Mouse (Mus musculus): ENCODE data around the gene Hoxb6. TPM values are rescaled to one million over a fixed set of nuclear protein-coding genes. Genes with fewer than 3 reads are reported as not detected.

Gene Hoxb6
- polyA plus RNA-seq, 1 experiment from 2014 or later = 5.7 TPM

GRCm38 (mm10) chr11:96284041-96284749 is 8.1 kb upstream of the Hoxb6 start:
- no peaks in the 10 kb centered on the region for H3K36me3 ChIP-seq (ENCODE audit: control insufficient read depth, insufficient read depth)
- H3K9ac ChIP-seq (ENCODE audit: low read depth, low read length) = peak overlapping the region; percentile 42
- H3K27ac ChIP-seq (ENCODE audit: low read depth, low read length) = peak overlapping the region; percentile 65
- H3K9me3 ChIP-seq (ENCODE audit: control insufficient read depth) = no peaks in the 10 kb centered on the region
- H3K27me3 ChIP-seq (replicated peaks; ENCODE audit: control insufficient read depth, insufficient read depth, low read length) = peaks cover 70% of the 10 kb centered on the region
- WGBS = under 1% methylated on average over 45 of the region's 49 CpGs
- TF ChIP-seq CTCF (IDR thresholded peaks at IDR 0.05; ENCODE audit: low read depth) = peak; percentile 49
- H3K4me2 ChIP-seq (replicated peaks; ENCODE audit: low read depth) = peak overlapping the region; percentile 75
- ATAC-seq = 0 out of 2 replicates have a peak, but pooled peaks have one; percentile 26
- H3K4me3 ChIP-seq (ENCODE audit: low read depth, low read length) = peak overlapping the region; percentile 50
- H3K4me1 ChIP-seq (replicated peaks; ENCODE audit: control insufficient read depth, insufficient read depth, low read length) = no peaks in the 10 kb centered on the region

GRCm38 (mm10) chr11:96284774-96285734 is 7.2 kb upstream of the Hoxb6 start:
- Histone ChIP-seq H3K4me1 (replicated peaks; ENCODE audit: control insufficient read depth, insufficient read depth, low read length) (no peaks in the 10 kb centered on the region), H3K27ac (ENCODE audit: low read depth, low read length) (peak overlapping the region; percentile 65), H3K9me3 (ENCODE audit: control insufficient read depth) (no peaks in the 10 kb centered on the region), H3K27me3 (replicated peaks; ENCODE audit: control insufficient read depth, insufficient read depth, low read length) (peaks cover 66% of the 10 kb centered on the region), H3K9ac (ENCODE audit: low read depth, low read length) (peak overlapping the region; percentile 42; the same call in 1 of the 2 replicates), H3K4me2 (replicated peaks; ENCODE audit: low read depth) (peak overlapping the region; percentile 75), H3K36me3 (ENCODE audit: control insufficient read depth, insufficient read depth) (no peaks in the 10 kb centered on the region), H3K4me3 (ENCODE audit: low read depth, low read length) (peak overlapping the region; percentile 50)
- no peak for ATAC-seq
- 2% methylated on average over 31 of the region's 37 CpGs for WGBS
- no peak for TF ChIP-seq CTCF (IDR thresholded peaks at IDR 0.05; ENCODE audit: low read depth)

- Histone ChIP-seq H3K4me3 (ENCODE audit: low read depth, low read length) (peak within 1 kb of the TSS; percentile 50), H3K9me3 (ENCODE audit: control insufficient read depth) (no peaks in the 10 kb centered on the region), H3K4me2 (replicated peaks; ENCODE audit: low read depth) (peak within 1 kb of the TSS; percentile 75), H3K4me1 (replicated peaks; ENCODE audit: control insufficient read depth, insufficient read depth, low read length) (no peaks in the 10 kb centered on the region), H3K27ac (ENCODE audit: low read depth, low read length) (peak within 1 kb of the TSS; percentile 65), H3K9ac (ENCODE audit: low read depth, low read length) (peak within 1 kb of the TSS; percentile 58), H3K36me3 (ENCODE audit: control insufficient read depth, insufficient read depth) (no peaks in the 10 kb centered on the region), H3K27me3 (replicated peaks; ENCODE audit: control insufficient read depth, insufficient read depth, low read length) (peaks cover 61% of the 10 kb centered on the region)
- WGBS = 2% methylated on average over 43 of the region's 43 CpGs
- no peak for TF ChIP-seq CTCF (IDR thresholded peaks at IDR 0.05; ENCODE audit: low read depth)
- no peak for ATAC-seq
Observed at GRCm38 (mm10) chr11:96285771-96286738, 6.2 kb upstream of the Hoxb6 start, which contains the start of gene Hoxb7. Gene Hoxb7, plus strand, starts transcription at chr11:96286623.

- Histone ChIP-seq H3K27me3 (replicated peaks; ENCODE audit: control insufficient read depth, insufficient read depth, low read length) (peaks cover 58% of the 10 kb centered on the region), H3K9me3 (ENCODE audit: control insufficient read depth) (no peaks in the 10 kb centered on the region), H3K4me2 (replicated peaks; ENCODE audit: low read depth) (peak overlapping the region; percentile 75), H3K4me3 (ENCODE audit: low read depth, low read length) (peak overlapping the region; percentile 50), H3K4me1 (replicated peaks; ENCODE audit: control insufficient read depth, insufficient read depth, low read length) (no peaks in the 10 kb centered on the region), H3K9ac (ENCODE audit: low read depth, low read length) (peak overlapping the region; percentile 58), H3K36me3 (ENCODE audit: control insufficient read depth, insufficient read depth) (no peaks in the 10 kb centered on the region), H3K27ac (ENCODE audit: low read depth, low read length) (peak overlapping the region; percentile 65)
- TF ChIP-seq CTCF (IDR thresholded peaks at IDR 0.05; ENCODE audit: low read depth) = no peak
- 0 out of 2 replicates have a peak, but pooled peaks have one; percentile 11 for ATAC-seq
- 1% methylated on average over 55 of the region's 55 CpGs for WGBS
Observed at GRCm38 (mm10) chr11:96286739-96287385, 5.4 kb upstream of the Hoxb6 start.

- peaks cover 64% of the 10 kb centered on the region for H3K27me3 ChIP-seq (replicated peaks; ENCODE audit: control insufficient read depth, insufficient read depth, low read length)
- H3K27ac ChIP-seq (ENCODE audit: low read depth, low read length) = no peak overlapping the region
- TF ChIP-seq CTCF (IDR thresholded peaks at IDR 0.05; ENCODE audit: low read depth) = no peak
- H3K36me3 ChIP-seq (ENCODE audit: control insufficient read depth, insufficient read depth) = no peaks in the 10 kb centered on the region
- peak overlapping the region; percentile 75 for H3K4me2 ChIP-seq (replicated peaks; ENCODE audit: low read depth)
- peak overlapping the region; percentile 58; the same call in 1 of the 2 replicates for H3K9ac ChIP-seq (ENCODE audit: low read depth, low read length)
- WGBS = 12% methylated on average over 9 of the region's 9 CpGs
- no peaks in the 10 kb centered on the region for H3K4me1 ChIP-seq (replicated peaks; ENCODE audit: control insufficient read depth, insufficient read depth, low read length)
- no peak for ATAC-seq
- no peaks in the 10 kb centered on the region for H3K9me3 ChIP-seq (ENCODE audit: control insufficient read depth)
- H3K4me3 ChIP-seq (ENCODE audit: low read depth, low read length) = peak overlapping the region; percentile 50
Observed at GRCm38 (mm10) chr11:96287411-96287810, 4.9 kb upstream of the Hoxb6 start.

All from intestine, postnatal 0 days (tissue).